Mouse (Mus musculus) frontal cortex, adult 2 months (tissue): ENCODE results near the gene Lancl3. TPM values are rescaled to one million over a fixed set of nuclear protein-coding genes. Genes with fewer than 3 reads are reported as not detected.

Experiments
- DNase-seq, 2 experiments: peaks; one replicate each; pipeline ENCODE4 v3.0.0; 2022; ENCODE audit warnings: low spot score in 1 of 2; ENCODE audit errors: extremely low spot score in 1 of 2
- polyA plus RNA-seq: library from polyadenylated mRNA; depleted of rRNA; stranded (reverse); fragments of >200 nt; gene quantifications from 2 replicates; pipeline ENCODE4 v1.2.3, GENCODE M21; 2012; rRNA removed

Gene Lancl3
- polyA plus RNA-seq = 2.9 and 3.0 TPM in 2 replicates

GRCm38 (mm10) chrX:9199761-9200371 is at the start of gene Lancl3:
Gene Lancl3 (plus strand): TSS chrX:9199902.
- no peak for DNase-seq

- peak in 1 of 2 experiments; percentile 38 for DNase-seq
Measured at GRCm38 (mm10) chrX:9179011-9179410, 20.7 kb upstream of the Lancl3 start.

- no peak for DNase-seq
Measured at GRCm38 (mm10) chrX:9181570-9181969, 18.1 kb upstream of the Lancl3 start.

- DNase-seq = peak in 1 of 2 experiments; percentile 24
Measured at GRCm38 (mm10) chrX:9200380-9200917, 747 bp downstream of the Lancl3 start.

- DNase-seq = no peak
Measured at GRCm38 (mm10) chrX:9201954-9202353, 2.3 kb downstream of the Lancl3 start.

- no peak for DNase-seq
Measured at GRCm38 (mm10) chrX:9202781-9203405, 3.2 kb downstream of the Lancl3 start.

- no peak for DNase-seq
Measured at GRCm38 (mm10) chrX:9205121-9205520, 5.4 kb downstream of the Lancl3 start.

- DNase-seq = no peak
Measured at GRCm38 (mm10) chrX:9216244-9216643, 16.5 kb downstream of the Lancl3 start.

GRCm38 (mm10) chrX:9219570-9219969 is 19.9 kb downstream of the Lancl3 start:
- DNase-seq = no peak

GRCm38 (mm10) chrX:9221206-9221605 is 21.5 kb downstream of the Lancl3 start:
- DNase-seq = peak in 1 of 2 experiments; percentile 60

- no peak for DNase-seq
Measured at GRCm38 (mm10) chrX:9221736-9222135, 22.0 kb downstream of the Lancl3 start.

GRCm38 (mm10) chrX:9222412-9223221 is 22.9 kb downstream of the Lancl3 start:
- DNase-seq = no peak

GRCm38 (mm10) chrX:9227105-9227504 is 27.4 kb downstream of the Lancl3 start:
- no peak for DNase-seq

- DNase-seq = no peak
Measured at GRCm38 (mm10) chrX:9240737-9241591, 41.3 kb downstream of the Lancl3 start.

GRCm38 (mm10) chrX:9243381-9243864 is 43.7 kb downstream of the Lancl3 start:
- peak in 1 of 2 experiments; percentile 18 for DNase-seq

GRCm38 (mm10) chrX:9244603-9245336 is 45.1 kb downstream of the Lancl3 start:
- no peak for DNase-seq

GRCm38 (mm10) chrX:9248911-9249310 is 49.2 kb downstream of the Lancl3 start:
- DNase-seq = no peak

- DNase-seq = no peak
Measured at GRCm38 (mm10) chrX:9253990-9254389, 54.3 kb downstream of the Lancl3 start.

GRCm38 (mm10) chrX:9254901-9255300 is 55.2 kb downstream of the Lancl3 start:
- DNase-seq = peak in 1 of 2 experiments; percentile 16
